ENCODE assay signal across 9 mouse cellular contexts in the genomic region with DNA sequence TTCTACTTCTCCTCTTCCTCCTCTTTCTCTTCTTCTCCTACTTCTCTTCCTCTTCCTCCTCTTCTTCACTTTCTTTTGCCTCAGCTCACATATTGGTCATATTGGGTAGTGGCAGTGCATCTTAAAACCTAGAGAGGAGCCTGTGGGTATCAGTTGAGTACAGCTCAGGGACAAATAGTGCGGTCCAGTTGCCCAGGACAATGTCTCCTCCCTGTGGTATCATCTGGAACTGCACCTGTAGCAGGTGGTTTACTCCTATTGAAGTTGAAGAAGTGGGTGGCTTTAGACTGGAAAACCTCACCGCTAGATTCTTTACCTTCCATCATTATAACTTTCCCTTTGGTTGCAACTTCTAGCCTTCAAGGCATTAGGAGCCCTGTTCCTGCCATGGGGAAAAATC. TPM values are rescaled to one million over a fixed set of nuclear protein-coding genes. Genes with fewer than 3 reads are reported as not detected.
A peak's percentile ranks its signal among the peaks of the same experiment; 100 is the strongest.
DNase-seq lines count a peak whose midpoint lies in the region; ATAC-seq and TF ChIP-seq lines count a peak whose summit lies in the region.
"Had no signal": no experiment of that assay in that cellular context is flagged by ENCODE, and none has a peak within 500 bp of the region (broad histone marks: within the 10 kb centered on the region; RNA-seq: fewer than 3 reads in every experiment).

No protein-coding gene starts in this region.

- no peaks in the 10 kb centered on the region for H3K36me3 ChIP-seq in intestine, embryonic 14.5 days (ENCODE audit: control insufficient read depth, insufficient read depth, low read length)
- no peaks in the 10 kb centered on the region for H3K36me3 ChIP-seq in intestine, embryonic 16.5 days (ENCODE audit: control insufficient read depth, insufficient read depth, low read length)
- peaks cover 61% of the 10 kb centered on the region for H3K36me3 ChIP-seq in midbrain, postnatal 0 days (ENCODE audit: insufficient read depth, low read length)
- H3K36me3 ChIP-seq: limb, embryonic 15.5 days had no signal

- no peaks in the 10 kb centered on the region for H3K4me1 ChIP-seq in intestine, embryonic 14.5 days (replicated peaks; ENCODE audit: control insufficient read depth, insufficient read depth, low read length)
- no peaks in the 10 kb centered on the region for H3K4me1 ChIP-seq in intestine, embryonic 16.5 days (ENCODE audit: control insufficient read depth, insufficient read depth, low read length)
- no peaks in the 10 kb centered on the region for H3K4me1 ChIP-seq in midbrain, postnatal 0 days (ENCODE audit: insufficient read depth, low read length)
- H3K4me1 ChIP-seq: limb, embryonic 15.5 days had no signal

- peak; percentile 83 for DNase-seq in intestine, embryonic 14.5 days (ENCODE audit: low spot score)
- peak; percentile 68 for DNase-seq in MN1 (ENCODE audit: low spot score)
- peak; percentile 91 for DNase-seq in cerebellum, postnatal 14 days
- DNase-seq in layer of hippocampus, postnatal 10 days (ENCODE audit: low spot score in 2 of 2) = peak; percentile 80 to 82
- peak; percentile 78 for DNase-seq in midbrain, postnatal 0 days (ENCODE audit: low spot score)
- DNase-seq in B cell, adult 2 months = no peak

- no peaks in the 10 kb centered on the region for H3K9me3 ChIP-seq in intestine, embryonic 14.5 days (ENCODE audit: control insufficient read depth, low read length)
- no peaks in the 10 kb centered on the region for H3K9me3 ChIP-seq in intestine, embryonic 16.5 days (ENCODE audit: control insufficient read depth, low read length)
- H3K9me3 ChIP-seq in midbrain, postnatal 0 days (ENCODE audit: low read length) = no peaks in the 10 kb centered on the region
- H3K9me3 ChIP-seq: limb, embryonic 15.5 days had no signal

- no peak overlapping the region for H3K4me3 ChIP-seq in intestine, embryonic 14.5 days (ENCODE audit: low read depth, low read length)
- no peak overlapping the region for H3K4me3 ChIP-seq in intestine, embryonic 16.5 days (ENCODE audit: low read length)
- H3K4me3 ChIP-seq in midbrain, postnatal 0 days (ENCODE audit: low read depth, low read length) = no peak overlapping the region
- H3K4me3 ChIP-seq: limb, embryonic 15.5 days had no signal

- TF ChIP-seq CTCF in midbrain, postnatal 0 days (IDR thresholded peaks at IDR 0.05) = peak; percentile 95

- H3K4me2 ChIP-seq in intestine, embryonic 14.5 days (ENCODE audit: low read length) = no peak overlapping the region
- no peak overlapping the region for H3K4me2 ChIP-seq in intestine, embryonic 16.5 days (ENCODE audit: low read depth, low read length)
- H3K4me2 ChIP-seq in midbrain, postnatal 0 days (ENCODE audit: low read depth, low read length, poor library complexity, severe bottlenecking) = no peak overlapping the region
- H3K4me2 ChIP-seq: limb, embryonic 15.5 days had no signal

- no peaks in the 10 kb centered on the region for H3K27me3 ChIP-seq in intestine, embryonic 14.5 days (replicated peaks; ENCODE audit: control insufficient read depth, insufficient read depth, low read length)
- no peaks in the 10 kb centered on the region for H3K27me3 ChIP-seq in intestine, embryonic 16.5 days (replicated peaks; ENCODE audit: control insufficient read depth, insufficient read depth, low read length)
- no peaks in the 10 kb centered on the region for H3K27me3 ChIP-seq in midbrain, postnatal 0 days (ENCODE audit: insufficient read depth, low read length)
- H3K27me3 ChIP-seq: limb, embryonic 15.5 days had no signal

- no peak overlapping the region for H3K27ac ChIP-seq in intestine, embryonic 14.5 days (ENCODE audit: low read depth)
- no peak overlapping the region for H3K27ac ChIP-seq in intestine, embryonic 16.5 days (ENCODE audit: low read length)
- H3K27ac ChIP-seq in midbrain, postnatal 0 days (ENCODE audit: low read depth, low read length) = no peak overlapping the region
- H3K27ac ChIP-seq: limb, embryonic 15.5 days had no signal

- ATAC-seq in intestine, embryonic 14.5 days (replicated peaks; ENCODE audit: low FRiP score, low TSS enrichment, low read depth) = no peak
- no peak; the same call in 1 of the 2 replicates for ATAC-seq in intestine, embryonic 16.5 days
- ATAC-seq in granulocyte monocyte progenitor cell, adult 5-6 weeks (replicated peaks; ENCODE audit: poor library complexity, severe bottlenecking) = peak; percentile 52; the same call in 1 of the 2 replicates
- ATAC-seq in midbrain, postnatal 0 days (ENCODE audit: low FRiP score) = no peak

- WGBS in intestine, embryonic 14.5 days = 27% methylated on average over 2 of the region's 2 CpGs
- 45% methylated on average over 2 of the region's 2 CpGs for WGBS in intestine, embryonic 16.5 days
- 48% methylated on average over 2 of the region's 2 CpGs for WGBS in midbrain, postnatal 0 days

- no peak overlapping the region for H3K9ac ChIP-seq in intestine, embryonic 14.5 days (ENCODE audit: low read length)
- no peak overlapping the region for H3K9ac ChIP-seq in intestine, embryonic 16.5 days (ENCODE audit: low read depth, low read length)
- H3K9ac ChIP-seq in midbrain, postnatal 0 days (replicated peaks; ENCODE audit: low read length, poor library complexity, severe bottlenecking) = no peak overlapping the region
- H3K9ac ChIP-seq: limb, embryonic 15.5 days had no signal

RNA-seq across cellular contexts. Expression of a gene that starts 26.9 kb away (rescaled TPM):
- polyA plus RNA-seq in intestine, embryonic 14.5 days (2014; fragmentation: Nextera tagmentation; extraction: Ambion mirVana) = 3.4 and 4.8 TPM in 2 replicates
- 4.1 and 4.2 TPM in 2 replicates for polyA plus RNA-seq in intestine, embryonic 16.5 days (2015; fragmentation: Nextera tagmentation; extraction: Ambion mirVana)
- total RNA-seq in granulocyte monocyte progenitor cell, adult 5-6 weeks (2014; fragmentation: Nextera tagmentation) = not detected in 2 replicates
- 0.10 TPM in 1 of 2 replicates, not detected in the other for total RNA-seq in granulocyte monocyte progenitor cell, adult 5-6 weeks (2017)
- 10 to 100 TPM; 72.4 to 80.8 TPM for total RNA-seq in layer of hippocampus, postnatal 10 days (2021)
- 64.8 and 83.3 TPM in 2 replicates for total RNA-seq in midbrain, postnatal 0 days (2014; rRNA removed)
- polyA plus RNA-seq in midbrain, postnatal 0 days (2015; fragmentation: Nextera tagmentation; extraction: Ambion mirVana) = 17.4 and 19.3 TPM in 2 replicates

Comparison
In these comparisons a context has a peak if more than half of its experiments do, and no peak if none do; other contexts are left out.
1. DNase-seq: peak in intestine, embryonic 14.5 days (single experiment), MN1 (single experiment), cerebellum, postnatal 14 days (2 of 2), layer of hippocampus, postnatal 10 days (2 of 2) and midbrain, postnatal 0 days (single experiment); none in B cell, adult 2 months (0 of 2).
2. RNA of a gene that starts 26.9 kb away (total RNA-seq): 64.8 to 83.3 TPM in midbrain, postnatal 0 days and 72.4 to 80.8 TPM in layer of hippocampus, postnatal 10 days; 0.10 TPM in granulocyte monocyte progenitor cell, adult 5-6 weeks; every median in the first group is over 10 times any median in the second.